Mouse (Mus musculus) inflammation-experienced regulatory T-cells, adult 6 months (primary cell): ENCODE measurements around the gene Natd1. TPM values are rescaled to one million over a fixed set of nuclear protein-coding genes. Genes with fewer than 3 reads are reported as not detected.

Experiments used
- ATAC-seq: one replicate; pipeline ENCODE4 v1.8.0; 2017
- polyA plus RNA-seq, 3 experiments: library from polyadenylated mRNA; unstranded; fragments of 100-300 nt; shearing (Covaris generic); gene quantifications; one replicate each; pipeline ENCODE4 v1.2.1; 2017

The Natd1 gene
- polyA plus RNA-seq, result 1 to 10 TPM; 5.4 to 6.7 (median 6.4) TPM

DNA sequence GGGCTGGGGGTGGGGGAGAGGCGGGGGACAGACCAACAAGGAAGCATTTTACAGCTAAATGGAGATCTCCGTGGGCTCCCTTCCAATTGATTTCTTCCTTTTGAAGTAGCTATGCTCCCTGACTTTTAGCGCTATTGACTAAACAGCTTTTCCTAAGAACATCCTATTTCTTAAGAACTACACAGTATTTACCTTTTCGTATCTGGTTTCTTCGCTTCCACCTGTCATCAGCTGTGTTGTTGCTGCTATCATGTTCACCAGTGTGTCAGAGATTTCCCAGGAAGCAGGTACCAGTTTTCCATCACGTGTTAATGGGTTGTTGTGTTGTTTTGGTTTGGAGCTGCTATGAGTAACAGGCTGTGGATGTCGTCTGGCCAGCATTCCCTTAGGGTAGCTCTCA lies at the start of gene Natd1:
Gene Natd1 (minus strand): TSS at position 260 of the 400 bp plus-strand sequence.
- ATAC-seq, result no peak

DNA sequence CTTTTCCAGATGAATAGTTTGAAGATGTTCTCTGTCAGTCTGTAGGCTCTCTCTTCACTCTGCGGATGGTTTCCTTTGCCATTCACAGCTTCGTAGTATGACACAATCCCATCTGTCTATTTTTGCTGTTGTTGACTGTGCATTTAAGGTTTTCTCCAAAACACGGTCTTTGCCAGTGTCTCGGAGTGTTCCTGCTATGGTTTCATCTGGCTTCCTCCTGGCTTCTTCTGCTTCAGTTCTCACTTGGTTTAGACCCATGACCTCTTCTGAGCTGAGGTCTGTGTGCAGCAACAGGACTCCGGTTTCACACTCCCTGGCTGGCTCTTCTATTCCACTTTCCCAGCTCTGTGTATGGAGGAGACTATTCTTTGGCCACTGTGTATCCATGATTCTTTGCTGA lies 48.2 kb upstream of the Natd1 start:
- ATAC-seq, result no peak

GRCm38 (mm10) chr11:60961176-60961575 lies 46.6 kb upstream of the Natd1 start:
- ATAC-seq, result no peak

DNA sequence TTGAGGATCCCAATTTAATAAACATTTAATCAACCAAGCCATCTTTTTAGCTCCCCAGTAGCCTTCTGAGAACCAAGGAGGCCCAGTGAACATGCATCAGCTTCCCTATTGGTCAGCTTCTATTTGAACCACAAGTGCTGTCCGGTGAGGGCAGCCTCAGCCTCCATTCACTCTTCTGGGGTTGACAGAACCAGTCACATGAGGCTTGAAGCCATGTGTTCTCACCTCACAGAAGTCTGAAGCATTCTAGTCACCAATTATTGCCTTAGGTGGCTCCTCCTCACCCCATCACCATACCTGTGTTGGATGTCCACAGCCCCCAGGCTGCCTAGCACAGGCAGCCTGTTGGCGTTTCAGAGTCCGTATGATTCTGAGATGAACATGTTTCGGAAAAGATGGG lies 44.4 kb upstream of the Natd1 start:
- ATAC-seq, result no peak

GRCm38 (mm10) chr11:60955621-60956383 lies 41.3 kb upstream of the Natd1 start:
- ATAC-seq, result no peak

GRCm38 (mm10) chr11:60954255-60955104 lies 39.9 kb upstream of the Natd1 start:
- no peak for ATAC-seq

DNA sequence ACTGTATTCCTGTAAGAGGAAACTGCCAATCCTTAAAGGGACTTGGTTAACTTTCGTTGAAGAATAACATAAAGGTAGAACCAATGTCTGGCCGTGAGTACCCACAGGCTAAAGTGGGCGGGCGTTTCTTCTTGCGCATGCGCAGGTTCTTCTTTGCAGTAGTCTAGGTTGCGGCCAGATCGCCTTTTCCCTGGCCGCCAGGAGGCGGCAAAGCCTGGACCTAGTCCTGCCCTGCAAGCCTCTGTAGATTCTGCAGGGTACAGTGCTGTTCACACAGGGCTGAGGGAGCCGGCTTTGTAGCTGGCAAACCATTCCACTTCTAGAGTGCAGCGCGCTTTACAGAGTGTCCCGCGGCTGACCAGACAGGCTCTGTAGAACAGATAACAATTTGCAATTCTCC lies 39.3 kb upstream of the Natd1 start:
- no peak for ATAC-seq

- ATAC-seq, result no peak
Observed at GRCm38 (mm10) chr11:60952986-60953385, 38.4 kb upstream of the Natd1 start.

GRCm38 (mm10) chr11:60952362-60952761 lies 37.8 kb upstream of the Natd1 start:
- ATAC-seq, result no peak

GRCm38 (mm10) chr11:60951896-60952295 lies 37.3 kb upstream of the Natd1 start:
- ATAC-seq, result no peak

DNA sequence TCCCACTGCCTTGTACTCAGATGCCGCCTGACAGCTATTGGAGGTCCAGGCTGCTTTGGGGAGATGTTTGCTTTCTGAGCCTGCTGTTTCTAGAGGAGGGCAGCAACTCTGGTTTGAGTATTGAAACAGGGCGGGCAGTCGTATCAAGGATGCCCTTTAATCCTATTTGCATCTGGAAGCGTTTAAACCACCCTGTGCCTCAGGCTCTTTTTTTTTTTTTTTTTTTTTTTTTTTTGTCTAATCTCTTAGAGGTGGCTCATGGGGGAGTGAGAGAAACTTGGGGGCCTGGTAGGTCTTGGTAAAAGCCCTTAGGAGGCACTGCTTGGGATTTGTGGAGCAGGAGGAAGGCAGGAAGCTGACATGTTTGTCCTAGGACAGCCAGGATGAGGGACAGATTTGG lies 30.5 kb upstream of the Natd1 start:
- no peak for ATAC-seq

DNA sequence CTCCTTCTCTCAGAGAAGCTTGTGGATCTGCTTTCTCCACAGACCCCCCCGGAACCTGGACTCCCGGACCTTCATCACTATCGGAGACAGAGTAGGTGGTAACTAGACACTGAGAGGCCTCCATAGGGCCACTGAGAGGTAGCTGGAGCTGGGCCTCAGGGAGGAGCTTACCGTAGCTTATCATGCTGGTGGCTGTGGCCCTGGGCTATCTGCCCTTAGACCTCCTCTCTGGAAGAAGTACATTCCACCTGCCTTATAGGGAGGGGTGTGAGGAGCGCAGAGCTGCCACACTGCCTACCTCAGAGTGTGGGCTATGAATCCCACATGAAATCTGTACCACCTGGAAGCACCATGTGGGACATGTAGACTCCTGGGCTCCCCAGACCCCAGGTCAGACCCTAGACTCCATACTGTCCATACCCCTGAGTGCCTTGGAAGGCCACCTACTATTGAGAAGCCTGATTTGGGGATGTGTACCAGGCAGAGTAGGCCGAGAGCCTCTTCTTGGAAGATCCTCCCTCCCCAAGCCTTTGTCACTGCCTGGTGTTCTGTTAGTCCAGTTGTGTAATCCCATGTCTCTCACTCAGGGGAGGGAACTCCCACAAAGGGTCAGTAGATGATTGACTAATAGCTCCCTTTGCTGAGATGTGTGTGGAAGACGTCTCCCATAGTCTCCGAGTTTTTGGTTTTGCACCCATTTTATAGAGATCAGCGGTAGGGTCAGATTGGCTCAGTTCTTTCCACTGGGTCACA lies 27.9 kb upstream of the Natd1 start:
- no peak for ATAC-seq

DNA sequence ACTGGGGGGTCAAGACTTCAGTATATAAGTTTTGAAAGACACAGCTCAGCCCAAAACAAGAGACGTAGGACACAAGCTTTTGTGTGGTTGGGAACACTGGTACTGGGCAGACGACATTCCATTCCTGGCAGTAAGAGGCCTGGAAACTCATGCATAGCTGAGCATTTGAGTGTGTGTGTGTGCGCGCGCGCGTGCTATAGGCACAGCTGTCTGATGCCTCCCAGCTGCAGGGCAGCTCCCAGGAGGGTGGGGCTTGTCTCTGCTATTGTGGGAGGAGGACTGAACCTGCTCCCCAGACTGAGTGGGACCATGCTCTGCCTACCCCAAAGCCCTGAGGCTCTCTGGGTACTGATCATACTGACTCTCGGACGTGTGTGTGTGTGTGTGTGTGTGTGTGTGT lies 26.8 kb upstream of the Natd1 start:
- ATAC-seq, result no peak

GRCm38 (mm10) chr11:60940501-60940900 lies 26.0 kb upstream of the Natd1 start:
- no peak for ATAC-seq

- ATAC-seq, result no peak
Observed at GRCm38 (mm10) chr11:60939487-60939886, 24.9 kb upstream of the Natd1 start.

DNA sequence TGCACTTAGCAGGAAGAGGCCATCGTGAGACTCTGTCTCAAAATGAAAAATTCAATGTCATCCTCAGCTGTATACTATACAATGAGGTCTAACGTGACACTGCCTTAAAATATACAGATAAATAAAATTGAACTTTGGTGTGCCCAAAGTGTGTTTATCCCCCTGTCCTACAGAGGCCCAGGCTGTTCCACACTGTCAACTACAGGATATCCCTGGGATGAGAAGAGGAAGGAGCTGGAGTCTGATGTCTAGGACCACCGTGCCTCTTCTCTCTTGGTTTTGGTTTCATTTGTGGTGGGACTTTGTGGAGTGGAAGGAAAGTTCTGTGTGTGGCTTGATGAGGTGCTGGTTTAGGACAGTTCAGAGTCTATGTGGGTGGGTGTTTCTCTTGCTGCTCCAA lies 23.1 kb upstream of the Natd1 start:
- ATAC-seq, result no peak

- ATAC-seq, result no peak
Observed at GRCm38 (mm10) chr11:60935975-60936373, 21.4 kb upstream of the Natd1 start.

GRCm38 (mm10) chr11:60935326-60935974 lies 20.9 kb upstream of the Natd1 start:
- peak; percentile 77 for ATAC-seq

- no peak for ATAC-seq
Observed at GRCm38 (mm10) chr11:60934795-60935194, 20.2 kb upstream of the Natd1 start.

GRCm38 (mm10) chr11:60933178-60933930 lies 18.8 kb upstream of the Natd1 start:
- ATAC-seq, result no peak

DNA sequence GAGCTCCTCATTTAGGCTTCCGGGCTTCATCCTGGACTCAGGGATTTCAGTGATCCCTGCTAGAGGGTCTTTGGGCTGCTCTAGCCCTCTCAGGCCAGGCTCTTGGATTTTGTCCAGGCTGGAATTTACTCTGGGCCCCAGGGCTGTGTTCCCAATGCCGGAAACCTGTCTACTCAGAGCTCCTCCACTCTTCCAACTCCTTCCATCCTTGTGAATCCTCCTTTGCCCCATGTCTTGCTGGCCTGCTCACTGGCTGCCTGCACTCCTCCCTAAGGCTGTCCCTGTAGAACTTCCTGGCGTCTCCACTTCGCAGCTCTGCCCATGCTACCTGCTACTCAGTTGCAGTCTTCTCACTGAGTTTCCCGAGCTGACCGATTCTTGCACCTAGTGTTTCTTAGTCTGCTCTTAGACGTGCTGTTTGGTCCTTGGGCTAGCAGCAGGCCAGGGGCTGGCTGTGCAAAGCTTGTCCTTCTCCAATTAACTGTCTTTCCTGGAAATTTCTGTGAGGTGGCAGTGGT lies 18.0 kb upstream of the Natd1 start:
- ATAC-seq, result no peak
